Comparison of ENCODE assay signal across 8 mouse cellular contexts in genomic region chr5:21372493-21373179, GRCm38 (mm10). TPM values are rescaled to one million over a fixed set of nuclear protein-coding genes. Genes with fewer than 3 reads are reported as not detected.
DNase-seq lines count a peak whose midpoint lies in the region; ATAC-seq lines count a peak whose summit lies in the region.

Gene Fgl2 (plus strand): TSS chr5:21372642.

- no peaks in the 10 kb centered on the region for H3K36me3 ChIP-seq in hindbrain, embryonic 10.5 days

- peak within 1 kb of the TSS; percentile 88 for H3K27ac ChIP-seq in hindbrain, embryonic 10.5 days

- peaks cover 16% of the 10 kb centered on the region; the same call in 1 of the 2 replicates for H3K4me1 ChIP-seq in hindbrain, embryonic 10.5 days (replicated peaks)

- WGBS in hindbrain, embryonic 10.5 days, result 4% methylated on average over 31 of the region's 31 CpGs

- H3K9me3 ChIP-seq in hindbrain, embryonic 10.5 days, result no peaks in the 10 kb centered on the region

- H3K4me3 ChIP-seq in hindbrain, embryonic 10.5 days, result peak within 1 kb of the TSS; percentile 62

- peak; percentile 84 for ATAC-seq in frontal cortex, adult (ENCODE audit: low TSS enrichment)

- H3K27me3 ChIP-seq in hindbrain, embryonic 10.5 days (ENCODE audit: insufficient read depth, poor library complexity, severe bottlenecking), result peaks cover 12% of the 10 kb centered on the region; the same call in 1 of the 2 replicates

- DNase-seq in MEL-GATA-1-ER (ENCODE audit: extremely low read depth, low read depth), result peak; percentile 79
- peak; percentile 8 for DNase-seq in c-Kit-positive CD71-positive TER-119-negative erythroid progenitor cells, embryonic 14.5 days (ENCODE audit: low read depth)
- DNase-seq in hindbrain, embryonic 10.5 days (ENCODE audit: low spot score), result peak; percentile 83
- DNase-seq in layer of hippocampus, postnatal 14 days (ENCODE audit: low spot score in 2 of 2), result peak; percentile 38 to 46
- peak; percentile 71 for DNase-seq in lung, postnatal 36 days
- DNase-seq in retina, embryonic 14.5 days (ENCODE audit: low spot score), result peak; percentile 80
- DNase-seq in urinary bladder, postnatal 14 days (ENCODE audit: low spot score), result peak; percentile 61

RNA-seq across cellular contexts. Expression of gene Fgl2, which starts in this region (rescaled TPM):
- 2.2 and 2.3 TPM in 2 replicates for polyA plus RNA-seq in hindbrain, embryonic 10.5 days (2016; fragmentation: Nextera tagmentation; extraction: Ambion mirVana)
- total RNA-seq in layer of hippocampus, postnatal 14 days (2021), result 1 to 10 TPM; 2.9 to 3.5 TPM

Comparison
In these comparisons a context has a peak if more than half of its experiments do, and no peak if none do; other contexts are left out.
1. Peak in every context shown above with its lines: DNase-seq, ATAC-seq, H3K4me3 ChIP-seq and H3K27ac ChIP-seq.
2. DNase-seq: peak in every context shown above with its lines; median percentile 83 in hindbrain, embryonic 10.5 days; 80 in retina, embryonic 14.5 days; 79 in MEL-GATA-1-ER; 71 in lung, postnatal 36 days; 61 in urinary bladder, postnatal 14 days; 42 in layer of hippocampus, postnatal 14 days; 8 in c-Kit-positive CD71-positive TER-119-negative erythroid progenitor cells, embryonic 14.5 days.